Mouse (Mus musculus): ENCODE results near the gene Adm. TPM values are rescaled to one million over a fixed set of nuclear protein-coding genes. Genes with fewer than 3 reads are reported as not detected.

The Adm gene
- not detected for total RNA-seq (2023)

DNA sequence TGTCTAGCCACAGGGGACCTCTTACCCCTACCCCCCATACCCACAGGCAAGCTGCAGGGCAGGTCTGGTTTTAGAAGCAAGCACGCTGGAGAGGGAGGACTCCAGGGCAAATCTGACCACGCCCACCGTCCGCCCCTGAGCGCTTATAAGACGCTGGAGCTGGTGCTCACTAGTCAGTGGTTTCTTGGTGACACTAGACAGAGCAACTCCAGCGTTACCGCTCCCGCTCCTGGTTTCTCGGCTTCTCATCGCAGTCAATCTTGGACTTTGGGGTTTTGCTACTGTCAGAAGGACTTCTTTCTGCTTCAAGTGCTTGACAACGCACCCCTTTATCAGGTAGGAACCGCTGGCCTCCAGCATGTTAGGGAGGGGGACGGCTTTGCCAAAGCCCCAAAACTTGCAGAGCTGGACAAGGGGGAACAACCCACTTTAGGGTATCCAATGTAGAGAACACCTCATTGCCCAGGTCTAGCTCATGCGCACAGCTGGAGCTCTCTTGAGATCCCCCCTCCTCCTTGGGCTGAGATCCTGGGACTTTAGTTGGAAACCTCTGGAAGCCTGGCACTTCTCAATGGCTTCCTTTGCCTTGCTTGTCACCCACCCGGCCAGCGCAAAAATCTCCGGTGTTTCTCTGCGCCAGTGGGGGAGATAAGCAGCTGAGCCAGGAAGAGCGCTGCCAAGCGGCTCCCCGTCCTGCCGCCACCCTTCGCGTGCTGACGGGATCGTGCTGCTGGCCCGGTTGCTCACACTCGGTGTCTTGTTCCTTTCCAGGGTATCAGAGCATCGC, at the start of gene Adm:
TSS of gene Adm (plus strand) at position 176 of the 787 bp plus-strand sequence.

DNA sequence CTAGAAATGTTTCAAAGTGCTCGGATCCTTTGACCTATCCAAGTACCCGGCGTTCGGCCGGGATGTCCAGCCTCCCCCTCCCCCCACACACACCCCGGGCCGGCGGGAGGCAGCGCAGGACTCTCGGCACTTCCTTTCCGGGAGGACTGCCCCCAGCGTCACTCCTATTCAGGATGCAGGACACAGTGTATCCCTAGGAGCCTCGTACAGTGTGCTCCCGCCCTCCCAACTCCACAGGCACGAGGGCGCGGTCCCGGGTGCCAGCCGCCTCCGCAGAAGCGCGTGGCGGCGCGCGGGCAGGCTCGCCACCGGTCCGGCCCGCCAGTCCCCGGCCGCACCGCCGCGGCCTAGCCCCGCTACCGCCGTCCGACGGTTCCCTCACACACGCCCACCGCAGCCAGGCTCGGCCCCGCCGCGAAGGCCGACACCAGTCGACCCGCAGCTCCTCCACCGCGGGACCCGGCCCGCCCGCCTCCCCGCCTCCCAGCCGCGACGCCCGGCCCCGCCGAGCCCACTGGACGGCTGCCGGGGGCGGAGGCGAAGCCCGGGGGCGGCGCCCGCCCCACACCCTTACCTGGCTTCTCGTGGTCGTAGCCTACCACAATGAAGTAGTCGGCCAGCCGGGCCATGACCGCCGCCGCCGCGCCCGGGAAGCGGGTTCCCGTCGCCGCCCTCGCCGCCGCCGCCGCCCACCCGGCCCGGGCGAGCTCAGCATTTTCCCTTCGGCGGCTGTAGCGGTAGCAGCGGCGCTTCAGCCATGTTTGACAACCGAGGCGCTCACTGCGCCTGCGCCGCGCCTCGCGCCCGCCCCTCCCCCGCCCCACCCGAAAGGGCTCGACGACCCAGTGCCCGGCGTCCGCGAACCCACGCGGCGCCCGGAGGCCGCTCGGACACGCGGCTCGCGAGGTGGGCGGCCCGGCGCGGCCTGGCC, 13.1 kb upstream of the Adm start, which contains the start of gene Sbf2:
TSS of gene Sbf2 (minus strand) at position 790 of the 931 bp plus-strand sequence.

Other genes starting within 250 kb of the Adm start
- gene Sbf2, start 12.7 kb upstream of the Adm start, total RNA-seq (2023): 10 to 100 TPM in 1 of 2 experiments, 1 to 10 TPM in 1; 9.7 to 11.5 TPM
- gene Ampd3, start 140.5 kb downstream of the Adm start, total RNA-seq (2023): 10 to 100 TPM; 14.1 to 14.5 TPM
- gene Rnf141, start 216.8 kb downstream of the Adm start, total RNA-seq (2023): 10 to 100 TPM; 25.1 to 26.7 TPM
- gene Lyve1, start 235.6 kb downstream of the Adm start, total RNA-seq (2023): not detected